Mouse (Mus musculus): Measurements from ENCODE around the gene Mrgpra2b.
"Not testable (repeated sequence)": the region's sequence is repeated elsewhere in the genome, so short reads cannot be mapped to it uniquely, and the experiment has no call there.

Gene Mrgpra2b

DNA sequence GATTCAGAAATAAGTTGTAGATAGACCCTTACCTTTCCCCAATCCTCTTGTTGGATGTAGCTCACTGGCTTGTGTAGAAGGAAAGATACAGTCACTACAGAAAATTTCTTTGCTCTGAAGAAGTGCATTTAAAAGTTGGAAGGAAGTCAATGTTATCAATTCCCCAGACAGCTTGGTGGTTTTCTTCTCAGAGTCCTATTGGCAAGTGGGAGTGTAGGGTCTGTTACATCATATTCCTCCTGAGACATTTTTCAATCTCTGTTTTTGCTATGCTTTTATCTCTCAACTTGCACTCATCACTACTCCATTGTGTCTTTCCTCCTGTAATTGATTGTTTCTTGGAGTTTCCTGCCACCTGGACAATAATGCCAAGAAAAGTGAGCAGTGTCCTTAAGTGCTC is at the start of gene Mrgpra2b:
Mrgpra2b (minus strand) TSS at position 101 of the 400 bp plus-strand sequence.
- no peak for DNase-seq (ENCODE audit: low spot score in 2 of 2)

DNA sequence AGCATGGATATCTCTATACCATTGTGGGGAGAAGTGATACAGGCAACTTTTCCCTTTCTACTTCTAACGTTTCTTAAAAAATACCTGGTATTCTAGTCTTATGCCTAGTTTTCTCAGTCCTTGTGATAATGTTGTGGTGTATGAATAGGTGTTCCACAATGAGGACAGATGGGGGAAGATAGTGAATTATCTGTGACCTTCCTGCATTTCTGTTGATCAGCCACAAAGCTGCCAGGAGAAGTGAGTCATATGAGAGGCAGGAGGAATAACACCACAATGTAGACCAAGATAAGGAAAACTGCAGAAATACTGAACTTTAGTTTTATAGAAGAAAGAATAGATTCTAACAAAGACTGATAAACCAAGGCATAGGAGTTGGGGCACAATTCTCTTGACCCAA is 12.3 kb downstream of the Mrgpra2b start:
- no peak for DNase-seq (ENCODE audit: low spot score in 2 of 2)

DNA sequence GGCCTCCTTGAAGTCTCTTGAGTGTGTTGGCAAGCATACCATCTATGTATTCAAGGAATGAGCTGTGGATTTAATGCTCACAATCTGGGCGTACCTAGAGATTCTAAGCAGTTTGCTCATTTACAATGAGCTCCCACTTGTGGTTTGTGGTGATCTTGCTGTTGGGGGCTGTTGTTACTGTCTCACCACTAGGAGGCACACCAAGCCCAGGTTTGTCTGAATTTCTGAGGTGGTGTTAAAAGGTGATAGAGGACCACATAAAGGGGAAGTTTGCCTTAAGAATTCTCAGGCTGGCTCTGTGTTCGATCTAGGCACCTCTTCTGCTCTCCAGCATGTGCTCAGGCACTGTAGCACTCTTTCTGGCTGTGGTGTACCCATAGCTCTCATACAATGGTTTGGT is 13.6 kb downstream of the Mrgpra2b start:
- DNase-seq (ENCODE audit: low spot score in 2 of 2): no peak

- DNase-seq (ENCODE audit: low spot score in 2 of 2): no peak
Measured at GRCm38 (mm10) chr7:47502953-47503352, 25.7 kb downstream of the Mrgpra2b start.

DNA sequence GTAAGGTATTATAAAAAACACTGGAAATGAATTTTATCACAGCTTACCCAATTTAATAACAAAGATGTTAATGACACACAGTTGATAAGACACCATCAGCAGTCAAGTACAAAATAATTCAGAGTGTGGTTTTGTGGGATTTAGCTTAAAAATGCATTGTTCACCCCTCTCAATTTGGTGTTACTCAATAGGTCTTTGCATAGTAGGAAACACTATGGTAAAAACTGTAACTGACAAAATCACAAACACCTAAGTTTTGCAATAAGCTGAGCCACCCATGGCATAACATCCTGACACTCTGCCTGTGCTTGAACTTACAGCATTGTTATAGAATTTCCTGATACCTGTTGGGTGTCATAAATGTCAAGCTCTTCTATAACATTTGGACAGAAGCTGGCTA is 37.4 kb downstream of the Mrgpra2b start:
- DNase-seq (ENCODE audit: low spot score in 2 of 2): not testable (repeated sequence)

- not testable (repeated sequence) for DNase-seq (ENCODE audit: low spot score in 2 of 2)
Measured at GRCm38 (mm10) chr7:47489438-47489837, 39.2 kb downstream of the Mrgpra2b start.

GRCm38 (mm10) chr7:47483181-47483580 is 45.5 kb downstream of the Mrgpra2b start:
- not testable (repeated sequence) for DNase-seq (ENCODE audit: low spot score in 2 of 2)

DNA sequence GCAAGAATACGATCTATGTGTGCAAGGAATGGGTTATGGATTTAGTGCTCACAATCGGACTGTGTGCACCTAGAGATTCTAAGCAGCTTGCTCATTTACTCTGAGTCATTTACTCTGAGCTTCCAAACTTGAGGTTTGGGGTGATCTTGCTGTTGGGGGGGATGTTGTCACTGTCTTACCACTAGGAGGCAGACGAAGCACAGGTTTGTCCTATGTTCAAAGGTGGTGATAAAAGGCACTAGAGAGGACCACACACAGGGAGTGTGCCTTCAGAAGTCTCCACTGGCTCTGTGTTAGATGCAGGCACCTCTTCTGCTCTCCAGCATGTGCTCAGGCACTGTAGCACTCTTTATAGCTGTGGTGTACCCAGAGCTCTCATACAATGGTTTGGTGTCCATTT is 54.8 kb downstream of the Mrgpra2b start:
- not testable (repeated sequence) for DNase-seq (ENCODE audit: low spot score in 2 of 2)

DNA sequence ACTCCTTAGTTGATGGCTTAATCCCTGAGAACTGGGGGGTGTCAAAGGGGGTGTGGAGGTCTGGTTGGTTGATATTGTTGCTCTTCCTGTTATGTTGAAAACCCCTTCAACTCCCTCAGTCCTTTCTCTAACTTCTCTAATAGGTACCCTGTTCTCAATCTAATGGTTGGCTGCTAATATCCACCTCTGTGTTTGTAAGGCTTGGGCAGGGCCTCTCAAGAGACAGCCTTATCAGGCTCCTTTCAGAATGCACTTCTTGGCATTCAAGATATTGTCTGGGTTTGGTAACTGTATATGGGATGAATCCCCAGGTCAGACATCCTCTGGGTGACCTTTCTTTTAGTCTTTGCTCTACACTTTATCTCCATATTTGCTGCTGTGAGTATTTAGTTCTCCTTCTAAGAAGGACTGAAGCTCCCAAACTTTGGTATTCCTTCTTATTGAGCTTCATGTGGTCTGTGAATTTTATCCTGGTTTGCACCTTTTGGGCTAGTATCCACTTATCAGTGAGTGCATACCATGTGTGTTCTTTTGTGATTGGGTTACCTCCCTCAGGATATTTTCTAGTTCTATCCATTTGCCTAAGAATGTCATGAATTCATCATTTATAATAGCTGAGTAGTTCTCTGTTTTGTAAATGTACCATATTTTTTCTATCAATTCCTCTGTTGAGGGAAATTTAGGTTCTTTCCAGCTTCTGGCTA is 63.2 kb downstream of the Mrgpra2b start:
- DNase-seq (ENCODE audit: low spot score in 2 of 2): not testable (repeated sequence)

GRCm38 (mm10) chr7:47452015-47452414 is 76.6 kb downstream of the Mrgpra2b start, which contains the start of gene Mrgpra2a:
Gene Mrgpra2a, minus strand, starts transcription at chr7:47452139.
- not testable (repeated sequence) for DNase-seq (ENCODE audit: low spot score in 2 of 2)

DNA sequence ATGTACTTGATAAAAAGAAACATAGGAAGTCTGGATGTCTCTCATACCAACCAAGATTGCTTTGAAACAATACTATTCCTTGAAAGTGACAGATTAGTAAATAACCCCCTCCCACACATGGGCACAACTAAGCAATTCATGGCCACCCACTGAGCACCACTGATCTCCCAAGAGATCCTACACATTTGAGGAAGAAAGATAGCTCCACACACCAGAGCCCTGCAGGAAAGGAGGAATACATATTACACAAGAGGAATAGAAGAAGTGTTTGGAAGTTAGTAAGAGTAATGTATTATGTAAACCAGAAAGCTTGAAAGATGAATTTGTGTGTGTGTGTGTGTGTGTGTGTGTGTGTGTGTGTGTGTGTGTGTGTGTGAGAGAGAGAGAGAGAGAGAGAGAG is 82.9 kb downstream of the Mrgpra2b start:
- DNase-seq (ENCODE audit: low spot score in 2 of 2): not testable (repeated sequence)

DNA sequence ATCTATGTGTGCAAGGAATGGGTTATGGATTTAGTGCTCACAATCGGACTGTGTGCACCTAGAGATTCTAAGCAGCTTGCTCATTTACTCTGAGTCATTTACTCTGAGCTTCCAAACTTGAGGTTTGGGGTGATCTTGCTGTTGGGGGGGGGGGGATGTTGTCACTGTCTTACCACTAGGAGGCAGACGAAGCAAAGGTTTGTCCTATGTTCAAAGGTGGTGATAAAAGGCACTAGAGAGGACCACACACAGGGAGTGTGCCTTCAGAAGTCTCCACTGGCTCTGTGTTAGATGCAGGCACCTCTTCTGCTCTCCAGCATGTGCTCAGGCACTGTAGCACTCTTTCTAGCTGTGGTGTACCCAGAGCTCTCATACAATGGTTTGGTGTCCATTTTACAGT is 92.2 kb downstream of the Mrgpra2b start:
- DNase-seq (ENCODE audit: low spot score in 2 of 2): not testable (repeated sequence)

- not testable (repeated sequence) for DNase-seq (ENCODE audit: low spot score in 2 of 2)
Measured at GRCm38 (mm10) chr7:47427815-47428508, 100.7 kb downstream of the Mrgpra2b start.

All from right cerebral cortex, adult 2 months (tissue).